Mouse (Mus musculus) embryonic facial prominence, embryonic 12.5 days (tissue): Measurements from ENCODE around the gene Chst15. TPM values are rescaled to one million over a fixed set of nuclear protein-coding genes. Genes with fewer than 3 reads are reported as not detected.

ENCODE experiments used
- polyA plus RNA-seq: library from polyadenylated mRNA; unstranded; fragments of >200 nt; fragmentation: Nextera tagmentation; extraction: Ambion mirVana; gene quantifications from 2 replicates; pipeline ENCODE4 v1.2.1, GENCODE M21; 2016

Gene Chst15
- polyA plus RNA-seq, 1 experiment from 2014 or later, result 24.6 TPM

Other genes with a start within 250 kb of the Chst15 start
- gene Cpxm2, start 162.5 kb downstream of the Chst15 start, polyA plus RNA-seq, result 7.6 and 10.2 TPM in 2 replicates